Mouse (Mus musculus) adrenal gland, adult 8-10 months (tissue): ENCODE results near the gene Srrm4. TPM values are rescaled to one million over a fixed set of nuclear protein-coding genes. Genes with fewer than 3 reads are reported as not detected.

Experiments
- DNase-seq: peaks from one replicate; pipeline ENCODE4 v3.0.0; 2022
- total RNA-seq, 4 experiments: library from RNA; stranded (reverse); gene quantifications; 2 replicates each; pipeline ENCODE4 v1.2.4; 2022

The Srrm4 gene
- total RNA-seq, 4 experiments from 2014 or later = 1.3 to 2.7 (median 2.3) TPM

GRCm38 (mm10) chr5:116552584-116552983 is 39.0 kb downstream of the Srrm4 start:
- DNase-seq = no peak

- no peak for DNase-seq
Measured at GRCm38 (mm10) chr5:116545746-116546145, 45.9 kb downstream of the Srrm4 start.

DNA sequence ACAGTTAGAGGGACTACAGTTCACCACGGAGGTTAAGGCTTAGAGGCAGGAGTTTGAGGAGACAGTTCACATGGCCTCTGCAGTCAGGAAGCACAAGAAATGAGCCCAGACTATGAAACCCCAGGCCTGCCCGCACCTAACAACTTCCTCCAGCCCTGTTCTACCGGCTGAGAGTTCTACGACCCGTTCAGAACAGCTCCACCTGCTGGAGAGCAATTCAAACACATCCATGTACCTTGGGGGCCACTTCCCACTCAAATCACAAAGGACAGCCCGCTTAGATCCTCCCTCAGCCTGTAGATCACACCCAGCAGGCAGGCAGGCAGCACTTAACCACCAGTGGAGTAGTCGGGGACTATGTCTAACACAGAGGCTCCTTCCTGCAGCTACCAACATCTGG is 49.3 kb downstream of the Srrm4 start:
- no peak for DNase-seq

- DNase-seq = no peak
Measured at GRCm38 (mm10) chr5:116541128-116541527, 50.5 kb downstream of the Srrm4 start.

GRCm38 (mm10) chr5:116539360-116539759 is 52.3 kb downstream of the Srrm4 start:
- no peak for DNase-seq

DNA sequence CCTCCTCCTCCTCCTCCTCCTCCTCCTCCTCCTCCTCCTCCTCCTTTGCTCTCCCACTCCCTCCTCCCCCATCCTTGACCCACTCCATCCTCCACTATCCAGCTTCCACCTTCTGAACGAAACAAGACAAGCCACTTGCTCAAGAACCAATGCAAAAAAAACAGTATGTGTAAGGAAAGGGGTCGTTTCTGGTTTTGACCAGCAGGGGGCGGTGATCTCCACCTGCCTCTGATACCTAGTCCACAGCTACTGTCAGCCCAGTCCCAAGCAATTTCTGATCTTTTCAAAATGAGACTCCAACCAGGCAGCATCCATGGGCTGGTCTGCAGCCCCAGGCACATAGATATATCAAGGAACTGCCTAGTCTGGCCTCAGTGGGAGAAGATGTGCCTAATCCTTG is 53.1 kb downstream of the Srrm4 start:
- no peak for DNase-seq

GRCm38 (mm10) chr5:116526324-116526723 is 65.3 kb downstream of the Srrm4 start:
- DNase-seq = no peak

GRCm38 (mm10) chr5:116525308-116525707 is 66.3 kb downstream of the Srrm4 start:
- DNase-seq = no peak

DNA sequence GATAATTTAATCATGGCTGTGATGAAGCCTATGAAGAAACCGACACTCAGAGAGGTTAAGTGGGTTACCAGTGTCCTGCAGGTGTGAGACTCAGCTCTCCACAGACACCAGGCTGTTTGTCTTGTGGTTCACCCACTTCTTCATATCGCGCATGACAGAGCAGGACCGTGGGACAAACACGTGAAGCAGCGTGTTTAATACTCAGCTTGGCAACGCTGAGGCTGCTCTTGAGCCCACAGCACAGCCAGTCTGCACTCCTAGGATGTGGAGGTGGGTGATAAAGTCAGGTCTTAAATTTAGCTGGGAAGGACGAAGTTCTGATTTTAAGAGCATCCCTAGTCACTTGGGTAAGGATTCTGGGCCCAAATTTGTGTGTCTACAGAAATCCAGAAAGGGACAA is 68.1 kb downstream of the Srrm4 start:
- no peak for DNase-seq

- DNase-seq = no peak
Measured at GRCm38 (mm10) chr5:116523079-116523478, 68.5 kb downstream of the Srrm4 start.

- no peak for DNase-seq
Measured at GRCm38 (mm10) chr5:116522273-116522672, 69.3 kb downstream of the Srrm4 start.

- no peak for DNase-seq
Measured at GRCm38 (mm10) chr5:116518047-116518446, 73.6 kb downstream of the Srrm4 start.

- DNase-seq = no peak
Measured at GRCm38 (mm10) chr5:116512135-116512534, 79.5 kb downstream of the Srrm4 start.

- DNase-seq = no peak
Measured at GRCm38 (mm10) chr5:116510229-116510628, 81.4 kb downstream of the Srrm4 start.

DNA sequence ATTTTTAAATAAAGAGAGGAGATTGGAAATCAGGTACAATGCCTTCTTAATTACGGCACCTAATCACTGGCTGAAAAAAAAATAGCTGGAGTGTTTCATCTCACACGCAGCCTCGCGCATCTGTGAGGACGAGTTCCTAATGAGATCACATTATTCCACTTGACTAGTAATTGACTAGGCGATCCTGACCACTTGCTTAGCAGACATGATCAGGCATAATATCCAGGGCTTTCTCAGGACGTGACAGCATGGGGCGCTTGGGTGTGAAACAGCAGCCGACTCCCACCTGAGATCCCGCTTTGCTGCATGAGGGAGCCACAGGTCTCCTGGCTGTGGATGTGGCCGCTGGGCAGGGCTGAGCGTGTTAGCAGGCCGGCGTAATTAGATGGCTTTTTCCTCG is 90.3 kb downstream of the Srrm4 start:
- no peak for DNase-seq

DNA sequence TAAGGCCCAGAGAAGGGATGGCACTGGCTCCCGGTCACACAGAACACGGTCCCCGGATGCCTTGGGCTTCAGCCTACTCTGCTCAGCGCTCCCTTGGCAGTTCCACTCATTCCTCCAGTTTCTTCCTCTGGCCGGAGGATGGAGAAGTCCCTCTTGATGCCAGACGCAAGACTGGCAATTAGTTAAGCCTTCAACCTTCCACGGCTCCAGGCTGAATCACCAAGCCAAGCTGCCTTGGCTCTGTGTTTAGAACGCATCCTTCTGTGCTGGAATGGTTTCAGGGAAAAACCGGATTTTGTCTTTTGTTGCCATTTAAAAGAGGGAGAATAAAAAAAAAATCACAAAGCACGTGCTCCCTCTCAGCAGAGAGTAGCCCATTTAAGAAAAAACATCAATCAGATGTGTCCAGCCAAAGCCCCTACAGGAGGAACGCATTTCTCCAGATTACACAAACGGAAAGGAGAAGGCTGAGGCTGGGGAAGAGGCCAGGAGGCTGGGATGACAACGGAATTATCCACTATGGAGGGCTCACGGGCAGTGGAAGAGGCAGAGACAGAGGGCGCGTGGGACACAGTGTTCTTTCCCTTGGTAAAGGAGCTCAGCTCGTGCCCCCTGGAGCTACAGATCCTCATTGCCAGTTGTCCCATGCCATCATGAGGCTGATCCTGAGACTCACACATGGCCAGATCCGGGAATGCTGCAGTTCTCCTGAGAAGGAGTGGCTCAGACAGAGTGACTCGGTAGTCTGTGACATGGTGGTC is 92.6 kb downstream of the Srrm4 start:
- no peak for DNase-seq

DNA sequence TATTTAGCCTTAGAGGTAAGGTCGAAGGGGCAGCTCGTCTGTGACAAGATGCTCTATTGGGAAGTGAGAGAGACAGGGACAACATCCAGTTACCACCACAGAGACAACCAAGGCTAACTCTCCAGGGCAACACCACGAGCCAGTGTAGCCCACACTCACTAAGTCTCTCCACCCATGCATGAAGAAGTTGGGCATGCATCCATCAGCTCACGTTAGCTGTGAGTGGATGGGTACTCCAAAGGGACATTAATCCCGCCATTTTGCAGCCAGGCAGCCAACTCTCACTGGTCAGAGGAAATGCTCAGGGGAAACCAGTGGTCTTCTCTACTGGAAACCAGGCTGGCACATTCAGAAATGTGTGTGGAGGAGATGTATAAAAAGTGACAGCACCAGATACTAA is 93.8 kb downstream of the Srrm4 start:
- DNase-seq = no peak

DNA sequence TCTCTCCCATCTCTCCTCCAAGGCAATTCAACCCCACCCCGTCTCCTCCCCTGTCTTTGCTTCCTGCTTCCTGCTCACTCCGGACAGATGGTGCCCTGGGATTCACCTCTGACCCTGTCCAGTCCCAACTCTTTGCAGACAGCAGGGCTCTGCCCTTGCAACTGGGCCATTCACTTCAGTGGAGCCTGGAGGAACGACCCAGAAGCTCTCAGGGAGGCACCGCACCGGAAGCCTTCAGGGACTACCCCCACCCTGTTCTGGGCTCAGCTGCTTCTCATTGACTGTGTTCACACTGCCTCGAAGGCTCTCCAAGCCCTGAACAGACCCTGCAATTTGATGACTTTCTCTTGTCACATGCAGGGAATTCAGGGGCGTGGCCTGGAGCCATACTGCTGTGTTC is 94.4 kb downstream of the Srrm4 start:
- DNase-seq = peak; percentile 27

DNA sequence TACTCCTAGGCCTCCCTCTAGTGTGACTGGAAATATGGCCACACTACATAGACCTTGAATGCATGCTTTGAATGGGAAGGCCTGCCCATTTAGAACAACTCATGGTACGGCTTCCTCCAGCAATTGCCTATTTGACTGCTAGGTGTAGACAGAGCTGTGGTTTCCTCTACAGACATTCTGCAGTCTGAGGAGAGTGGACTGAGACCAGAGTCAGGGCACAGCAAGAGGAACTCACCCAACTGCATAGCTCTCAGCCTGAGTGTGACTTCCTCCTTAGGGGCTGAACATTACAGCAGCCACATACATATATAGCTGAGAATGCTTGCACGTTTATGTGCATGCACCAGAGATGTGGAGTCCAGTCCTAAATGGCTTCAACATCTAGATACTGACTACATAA is 94.9 kb downstream of the Srrm4 start:
- DNase-seq = no peak

GRCm38 (mm10) chr5:116495466-116495865 is 96.2 kb downstream of the Srrm4 start:
- no peak for DNase-seq

DNA sequence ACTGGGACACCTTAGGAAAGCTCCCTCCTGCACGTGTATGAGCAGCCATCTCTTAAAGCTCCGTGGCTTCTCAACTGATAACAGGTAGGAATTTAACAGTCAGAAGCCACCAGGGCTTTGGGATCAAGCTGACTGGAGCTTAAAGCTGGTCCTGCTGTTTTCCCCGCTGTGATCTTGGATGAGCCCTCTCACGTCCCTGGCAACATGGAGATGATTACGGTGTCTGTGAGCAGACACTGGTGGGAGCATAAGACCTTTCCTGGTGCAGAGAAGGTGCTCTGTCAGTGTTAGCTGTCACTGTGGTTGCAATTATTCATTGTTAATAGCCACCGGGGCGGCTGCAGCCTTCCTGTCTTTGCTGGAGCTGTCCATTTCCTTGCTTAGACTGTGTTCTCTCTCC is 97.2 kb downstream of the Srrm4 start:
- no peak for DNase-seq

DNA sequence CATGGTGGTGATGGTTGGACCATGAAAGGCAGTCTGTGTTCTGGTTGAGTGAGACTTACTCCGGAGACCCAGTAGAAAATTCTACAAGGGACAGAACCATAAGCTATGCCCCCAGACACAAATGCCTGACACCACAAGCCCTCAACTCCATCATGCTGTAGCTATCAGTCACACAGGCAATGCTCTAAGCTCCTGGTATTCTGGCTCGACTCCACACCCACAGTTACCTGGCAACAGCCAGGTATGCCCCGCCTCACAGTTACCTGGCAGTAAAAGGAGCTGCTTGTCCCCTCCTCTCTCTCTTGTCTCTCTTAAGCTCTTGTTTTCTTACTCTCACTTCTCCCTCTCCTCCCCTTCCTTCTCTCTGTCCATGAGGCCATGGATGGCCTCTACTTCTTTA is 98.9 kb downstream of the Srrm4 start:
- no peak for DNase-seq

DNA sequence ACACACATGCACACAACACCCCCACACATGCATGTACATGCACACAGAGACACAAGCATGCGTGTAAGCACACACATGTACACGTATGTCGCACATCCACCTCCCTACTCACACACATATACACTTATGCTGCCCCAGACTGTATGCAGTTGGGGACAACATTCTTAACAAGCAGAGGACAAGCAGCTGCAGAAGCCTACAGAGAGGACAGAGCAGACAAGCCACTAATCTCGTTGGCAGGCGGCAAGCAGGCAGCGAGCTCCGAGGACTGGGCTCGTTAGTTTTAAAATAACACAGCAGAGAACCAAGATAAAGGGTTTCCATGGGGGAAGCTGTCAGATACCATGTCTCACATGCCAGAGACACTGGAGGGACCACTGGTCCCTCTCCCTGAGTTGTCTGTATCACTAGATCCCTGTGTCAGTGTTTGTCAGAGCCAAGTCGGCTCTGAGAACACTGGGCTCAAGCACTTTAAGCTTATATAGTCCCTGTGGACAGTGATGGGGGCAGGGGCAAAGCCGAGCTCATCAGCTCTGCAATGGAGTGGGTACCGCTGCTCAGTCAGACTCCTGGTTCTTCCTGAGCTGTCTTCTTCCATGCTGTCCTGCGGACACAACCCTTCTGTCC is 99.7 kb downstream of the Srrm4 start:
- no peak for DNase-seq

DNA sequence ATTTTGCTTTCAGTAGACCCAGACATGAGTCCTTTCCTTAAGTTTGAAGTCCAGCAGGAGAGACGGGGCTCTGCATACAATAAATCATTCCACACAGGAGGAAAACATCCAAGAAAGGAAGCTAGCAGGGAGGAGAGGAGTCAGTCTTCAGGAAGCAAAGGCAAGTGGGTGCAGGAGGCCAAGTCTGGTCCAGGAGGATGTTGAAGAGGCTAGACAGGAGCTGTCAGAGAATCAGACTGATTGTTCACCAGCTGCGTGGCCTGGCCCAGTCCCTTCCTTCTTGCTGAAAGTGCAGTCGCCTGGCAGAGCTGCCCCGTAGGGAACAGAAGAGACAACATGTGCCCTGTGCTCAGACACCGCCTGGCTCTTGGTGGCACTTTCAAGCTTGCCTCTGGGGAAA is 100.8 kb downstream of the Srrm4 start:
- no peak for DNase-seq
